Mouse (Mus musculus): ENCODE data around the gene Rps13. TPM values are rescaled to one million over a fixed set of nuclear protein-coding genes. Genes with fewer than 3 reads are reported as not detected.
A peak's percentile ranks its signal among the peaks of the same experiment; 100 is the strongest.

Gene Rps13
- total and polyA plus RNA-seq, 2 experiments from 2014 or later = 118 to 455 TPM

GRCm38 (mm10) chr7:116334669-116335038 is 659 bp upstream of the Rps13 start:
- no peak for ATAC-seq (ENCODE audit: insufficient read depth, low read depth)
- peak overlapping the region; percentile 67 for H3K4me2 ChIP-seq (ENCODE audit: low read depth, low read length)
- H3K9me3 ChIP-seq (replicated peaks; ENCODE audit: control insufficient read depth, low read length) = no peaks in the 10 kb centered on the region
- DNase-seq (ENCODE audit: low spot score) = no peak
- H3K27me3 ChIP-seq (ENCODE audit: control insufficient read depth, insufficient read depth, low read length) = no peaks in the 10 kb centered on the region
- peaks cover 31% of the 10 kb centered on the region for H3K36me3 ChIP-seq (replicated peaks; ENCODE audit: control insufficient read depth, insufficient read depth, low read length)
- TF ChIP-seq EP300 (IDR thresholded peaks at IDR 0.05; ENCODE audit: low read depth) (no peak), CTCF (IDR thresholded peaks at IDR 0.05; ENCODE audit: low read depth) (no peak)
- peaks cover 8% of the 10 kb centered on the region; the same call in 1 of the 2 replicates for H3K4me1 ChIP-seq (ENCODE audit: control insufficient read depth, insufficient read depth)
- WGBS = 14% methylated on average over 8 of the region's 8 CpGs
- H3K4me3 ChIP-seq (ENCODE audit: low read depth, low read length) = peak overlapping the region; percentile 86
- peak overlapping the region; percentile 12; the same call in 1 of the 2 replicates for H3K27ac ChIP-seq (ENCODE audit: low read depth)
- H3K9ac ChIP-seq (replicated peaks; ENCODE audit: low read depth, low read length) = peak overlapping the region; percentile 86

GRCm38 (mm10) chr7:116331246-116331645 is 2.7 kb downstream of the Rps13 start:
- DNase-seq (ENCODE audit: low spot score) (no peak), ATAC-seq (ENCODE audit: insufficient read depth, low read depth) (no peak)
- WGBS = 85% methylated on average over 2 of the region's 2 CpGs
- no peaks in the 10 kb centered on the region for H3K27me3 ChIP-seq (ENCODE audit: control insufficient read depth, insufficient read depth, low read length)
- no peak overlapping the region for H3K4me2 ChIP-seq (ENCODE audit: low read depth, low read length)
- peaks cover 6% of the 10 kb centered on the region; the same call in 1 of the 2 replicates for H3K4me1 ChIP-seq (ENCODE audit: control insufficient read depth, insufficient read depth)
- no peak for TF ChIP-seq CTCF (IDR thresholded peaks at IDR 0.05; ENCODE audit: low read depth)
- no peak for TF ChIP-seq EP300 (IDR thresholded peaks at IDR 0.05; ENCODE audit: low read depth)
- H3K4me3 ChIP-seq (ENCODE audit: low read depth, low read length) = no peak overlapping the region
- H3K27ac ChIP-seq (ENCODE audit: low read depth) = no peak overlapping the region
- no peak overlapping the region for H3K9ac ChIP-seq (replicated peaks; ENCODE audit: low read depth, low read length)
- H3K36me3 ChIP-seq (replicated peaks; ENCODE audit: control insufficient read depth, insufficient read depth, low read length) = peaks cover 32% of the 10 kb centered on the region
- no peaks in the 10 kb centered on the region for H3K9me3 ChIP-seq (replicated peaks; ENCODE audit: control insufficient read depth, low read length)

- H3K9ac ChIP-seq (replicated peaks; ENCODE audit: low read depth, low read length) = no peak overlapping the region
- no peak overlapping the region for H3K4me3 ChIP-seq (ENCODE audit: low read depth, low read length)
- H3K4me2 ChIP-seq (ENCODE audit: low read depth, low read length) = no peak overlapping the region
- DNase-seq (ENCODE audit: low spot score) (no peak), ATAC-seq (ENCODE audit: insufficient read depth, low read depth) (no peak)
- H3K36me3 ChIP-seq (replicated peaks; ENCODE audit: control insufficient read depth, insufficient read depth, low read length) = peaks cover 32% of the 10 kb centered on the region
- WGBS = 89% methylated on average over 4 of the region's 4 CpGs
- TF ChIP-seq EP300 (IDR thresholded peaks at IDR 0.05; ENCODE audit: low read depth) (no peak), CTCF (IDR thresholded peaks at IDR 0.05; ENCODE audit: low read depth) (no peak)
- no peaks in the 10 kb centered on the region for H3K27me3 ChIP-seq (ENCODE audit: control insufficient read depth, insufficient read depth, low read length)
- H3K27ac ChIP-seq (ENCODE audit: low read depth) = no peak overlapping the region
- H3K4me1 ChIP-seq (ENCODE audit: control insufficient read depth, insufficient read depth) = peaks cover 5% of the 10 kb centered on the region; the same call in 1 of the 2 replicates
- H3K9me3 ChIP-seq (replicated peaks; ENCODE audit: control insufficient read depth, low read length) = no peaks in the 10 kb centered on the region
Measured at GRCm38 (mm10) chr7:116329858-116330257, 4.1 kb downstream of the Rps13 start.

GRCm38 (mm10) chr7:116328777-116329176 is 5.2 kb downstream of the Rps13 start:
- Histone ChIP-seq H3K36me3 (replicated peaks; ENCODE audit: control insufficient read depth, insufficient read depth, low read length) (peaks cover 32% of the 10 kb centered on the region), H3K4me3 (ENCODE audit: low read depth, low read length) (no peak overlapping the region), H3K27me3 (ENCODE audit: control insufficient read depth, insufficient read depth, low read length) (no peaks in the 10 kb centered on the region), H3K9ac (replicated peaks; ENCODE audit: low read depth, low read length) (no peak overlapping the region), H3K9me3 (replicated peaks; ENCODE audit: control insufficient read depth, low read length) (no peaks in the 10 kb centered on the region), H3K4me1 (ENCODE audit: control insufficient read depth, insufficient read depth) (peaks cover 3% of the 10 kb centered on the region; the same call in 1 of the 2 replicates), H3K27ac (ENCODE audit: low read depth) (no peak overlapping the region), H3K4me2 (ENCODE audit: low read depth, low read length) (no peak overlapping the region)
- no peak for TF ChIP-seq CTCF (IDR thresholded peaks at IDR 0.05; ENCODE audit: low read depth)
- no peak for TF ChIP-seq EP300 (IDR thresholded peaks at IDR 0.05; ENCODE audit: low read depth)
- DNase-seq (ENCODE audit: low spot score) (no peak), ATAC-seq (ENCODE audit: insufficient read depth, low read depth) (no peak)
- WGBS = 67% methylated on average over 7 of the region's 7 CpGs

GRCm38 (mm10) chr7:116327901-116328300 is 6.1 kb downstream of the Rps13 start:
- Histone ChIP-seq H3K36me3 (replicated peaks; ENCODE audit: control insufficient read depth, insufficient read depth, low read length) (peaks cover 32% of the 10 kb centered on the region), H3K4me2 (ENCODE audit: low read depth, low read length) (no peak overlapping the region), H3K27me3 (ENCODE audit: control insufficient read depth, insufficient read depth, low read length) (no peaks in the 10 kb centered on the region), H3K27ac (ENCODE audit: low read depth) (no peak overlapping the region), H3K4me3 (ENCODE audit: low read depth, low read length) (no peak overlapping the region), H3K9ac (replicated peaks; ENCODE audit: low read depth, low read length) (no peak overlapping the region), H3K4me1 (ENCODE audit: control insufficient read depth, insufficient read depth) (0 out of 2 replicates have a peak, but pooled peaks cover 3% of the 10 kb centered on the region), H3K9me3 (replicated peaks; ENCODE audit: control insufficient read depth, low read length) (no peaks in the 10 kb centered on the region)
- no peak for TF ChIP-seq CTCF (IDR thresholded peaks at IDR 0.05; ENCODE audit: low read depth)
- WGBS = 67% methylated on average over 5 of the region's 5 CpGs
- DNase-seq (ENCODE audit: low spot score) (no peak), ATAC-seq (ENCODE audit: insufficient read depth, low read depth) (no peak)

GRCm38 (mm10) chr7:116323331-116323964 is 10.5 kb downstream of the Rps13 start:
- TF ChIP-seq CTCF (IDR thresholded peaks at IDR 0.05; ENCODE audit: low read depth) = peak; percentile 91
- no peak for TF ChIP-seq EP300 (IDR thresholded peaks at IDR 0.05; ENCODE audit: low read depth)
- DNase-seq (ENCODE audit: low spot score) (peak; percentile 71), ATAC-seq (ENCODE audit: insufficient read depth, low read depth) (peak; percentile 69; the same call in 1 of the 2 replicates)
- Histone ChIP-seq H3K36me3 (replicated peaks; ENCODE audit: control insufficient read depth, insufficient read depth, low read length) (no peaks in the 10 kb centered on the region), H3K9me3 (replicated peaks; ENCODE audit: control insufficient read depth, low read length) (no peaks in the 10 kb centered on the region), H3K9ac (replicated peaks; ENCODE audit: low read depth, low read length) (no peak overlapping the region), H3K4me2 (ENCODE audit: low read depth, low read length) (no peak overlapping the region), H3K27ac (ENCODE audit: low read depth) (no peak overlapping the region), H3K4me3 (ENCODE audit: low read depth, low read length) (no peak overlapping the region), H3K27me3 (ENCODE audit: control insufficient read depth, insufficient read depth, low read length) (no peaks in the 10 kb centered on the region), H3K4me1 (ENCODE audit: control insufficient read depth, insufficient read depth) (no peaks in the 10 kb centered on the region)
- 29% methylated on average over 10 of the region's 10 CpGs for WGBS
